Mouse (Mus musculus) embryonic facial prominence, embryonic 14.5 days (tissue): ENCODE data around the gene Pitpnm1. TPM values are rescaled to one million over a fixed set of nuclear protein-coding genes. Genes with fewer than 3 reads are reported as not detected.
A peak's percentile ranks its signal among the peaks of the same experiment; 100 is the strongest.

Source experiments
- ATAC-seq: fragments of 200-750 bp; cut with Nextera tagmentation; 2 replicates; pipeline ENCODE4 v1.8.0; 2017; ENCODE audit warnings: low read depth, moderate number of reproducible peaks, moderate TSS enrichment
- DNase-seq: peaks from one replicate; pipeline ENCODE4 v3.0.0-alpha.2; 2015; ENCODE audit warnings: low spot score
- H3K27ac ChIP-seq: fragments of 300-500 bp; sonication (generic); replicated peaks from 2 replicates; pipeline ENCODE4 v1.5.1; 2014; ENCODE audit warnings: low read depth, mild to moderate bottlenecking, low read length, moderate library complexity
- H3K27me3 ChIP-seq: fragments of 300-500 bp; sonication (generic); replicated peaks from 2 replicates; pipeline ENCODE4 v1.6.1; 2014; ENCODE audit warnings: low read length; ENCODE audit not compliant: control insufficient read depth, insufficient read depth
- H3K36me3 ChIP-seq: fragments of 300-500 bp; sonication (generic); 2 replicates; pipeline ENCODE4 v1.6.1; 2014; ENCODE audit warnings: low read length, mixed read lengths; ENCODE audit not compliant: control insufficient read depth, insufficient read depth
- H3K4me1 ChIP-seq: fragments of 300-500 bp; sonication (generic); 2 replicates; pipeline ENCODE4 v1.6.1; 2014; ENCODE audit warnings: antibody characterized with exemption, low read length; ENCODE audit not compliant: control insufficient read depth, insufficient read depth
- H3K4me2 ChIP-seq: fragments of 300-500 bp; sonication (generic); 2 replicates; pipeline ENCODE4 v1.6.1; 2014; ENCODE audit warnings: low read depth, mild to moderate bottlenecking, low read length, moderate library complexity, mixed read lengths
- H3K4me3 ChIP-seq: fragments of 300-500 bp; sonication (generic); 2 replicates; pipeline ENCODE4 v1.5.1; 2014; ENCODE audit warnings: low read depth, mild to moderate bottlenecking, low read length
- H3K9ac ChIP-seq: fragments of 300-500 bp; sonication (generic); 2 replicates; pipeline ENCODE4 v1.6.1; 2014; ENCODE audit warnings: low read depth, mild to moderate bottlenecking, low read length, moderate library complexity, mixed read lengths
- H3K9me3 ChIP-seq: fragments of 300-500 bp; sonication (generic); 2 replicates; pipeline ENCODE4 v1.6.1; 2016; ENCODE audit warnings: low read length; ENCODE audit not compliant: control insufficient read depth
- WGBS: fragments of 180-500 bp; shearing (Covaris S2); extraction: QIAGEN DNeasy Blood & Tissue Kit; methylation state at CpG from one replicate; pipeline ENCODE4 v1.1.7; 2014; 5-methylcytosine and 5-hydroxymethylcytosine counted together
- polyA plus RNA-seq: library from polyadenylated mRNA; unstranded; fragments of >200 nt; fragmentation: Nextera tagmentation; extraction: Ambion mirVana; gene quantifications from 2 replicates; pipeline ENCODE4 v1.2.1, GENCODE M21; 2014

The Pitpnm1 gene
- polyA plus RNA-seq, 1 experiment from 2014 or later: 5.6 TPM

DNA sequence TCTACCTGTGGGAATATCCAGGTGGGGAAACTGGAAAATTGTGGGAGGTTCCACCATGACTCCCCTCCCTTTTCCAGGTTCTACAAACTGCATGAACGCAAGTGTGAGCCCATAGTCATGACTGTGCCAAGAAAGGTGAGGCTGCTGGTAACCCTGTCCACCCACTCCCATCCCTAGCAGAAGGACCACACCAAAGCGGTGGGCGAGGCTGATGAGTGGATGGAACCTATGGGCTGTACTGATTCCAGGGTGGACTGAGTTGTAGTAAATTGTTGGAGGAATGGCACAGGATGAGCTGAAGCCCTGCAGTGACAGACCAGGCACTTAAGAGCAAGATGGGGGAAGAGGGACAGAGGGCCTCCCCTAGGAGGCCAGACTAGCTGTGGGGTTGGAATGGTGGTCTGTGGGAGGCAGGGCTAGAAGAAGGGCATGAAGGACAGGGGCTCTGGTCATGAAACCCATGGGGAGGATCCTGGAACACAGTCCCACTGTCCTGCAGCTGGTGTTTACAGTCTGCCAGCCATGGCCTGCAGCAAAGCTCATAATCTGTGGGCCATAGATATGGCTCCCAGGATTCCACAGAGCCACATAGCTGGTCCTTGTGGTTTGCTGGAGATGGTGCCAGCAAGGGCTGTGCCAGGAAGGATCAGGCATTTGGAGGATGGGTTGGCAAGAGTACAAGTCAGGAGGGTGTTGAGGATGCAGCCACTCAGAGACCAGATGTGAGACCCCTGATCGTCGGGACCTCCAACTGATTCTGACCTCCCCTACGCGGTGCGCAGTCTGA lies 52.8 kb downstream of the Pitpnm1 start:
- peaks cover 11% of the 10 kb centered on the region; the same call in 1 of the 2 replicates for H3K4me1 ChIP-seq
- H3K9ac ChIP-seq: no peak overlapping the region
- H3K4me3 ChIP-seq: no peak overlapping the region
- H3K27me3 ChIP-seq: no peaks in the 10 kb centered on the region
- peaks cover 58% of the 10 kb centered on the region for H3K36me3 ChIP-seq
- no peaks in the 10 kb centered on the region for H3K9me3 ChIP-seq
- no peak overlapping the region for H3K27ac ChIP-seq
- WGBS: 98% methylated on average over 8 of the region's 8 CpGs
- no peak overlapping the region for H3K4me2 ChIP-seq
- ATAC-seq (no peak), DNase-seq (no peak)

DNA sequence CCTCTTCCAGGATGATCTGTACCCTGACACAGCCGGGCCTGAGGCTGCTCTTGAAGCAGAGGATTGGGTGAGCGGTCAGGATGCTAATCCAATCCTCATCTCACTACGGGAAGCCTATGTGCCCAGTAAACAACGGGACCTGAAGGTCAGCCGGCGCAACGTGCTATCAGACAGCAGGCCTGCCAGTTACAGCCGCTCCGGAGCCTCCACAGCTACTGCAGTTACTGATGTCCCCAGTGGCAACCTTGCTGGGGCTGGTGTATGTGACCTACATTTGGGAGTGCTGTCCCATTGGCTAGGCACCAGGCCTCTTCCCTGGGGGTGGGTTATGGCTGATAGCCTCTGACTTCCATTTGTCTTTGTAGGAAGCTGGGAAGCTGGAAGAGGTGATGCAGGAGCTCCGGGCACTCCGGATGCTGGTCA lies 53.4 kb downstream of the Pitpnm1 start, which contains the start of gene Ptprcap:
Ptprcap (plus strand) TSS at position 373 of the 423 bp plus-strand sequence.
- no peak for DNase-seq
- Histone ChIP-seq H3K36me3 (peaks cover 64% of the 10 kb centered on the region), H3K27me3 (no peaks in the 10 kb centered on the region), H3K4me3 (no peak within 1 kb of the TSS), H3K9me3 (no peaks in the 10 kb centered on the region), H3K4me2 (no peak within 1 kb of the TSS), H3K9ac (no peak within 1 kb of the TSS), H3K4me1 (0 out of 2 replicates have a peak, but pooled peaks cover 5% of the 10 kb centered on the region), H3K27ac (no peak within 1 kb of the TSS)
- WGBS: 84% methylated on average over 10 of the region's 11 CpGs
- ATAC-seq: no peak

DNA sequence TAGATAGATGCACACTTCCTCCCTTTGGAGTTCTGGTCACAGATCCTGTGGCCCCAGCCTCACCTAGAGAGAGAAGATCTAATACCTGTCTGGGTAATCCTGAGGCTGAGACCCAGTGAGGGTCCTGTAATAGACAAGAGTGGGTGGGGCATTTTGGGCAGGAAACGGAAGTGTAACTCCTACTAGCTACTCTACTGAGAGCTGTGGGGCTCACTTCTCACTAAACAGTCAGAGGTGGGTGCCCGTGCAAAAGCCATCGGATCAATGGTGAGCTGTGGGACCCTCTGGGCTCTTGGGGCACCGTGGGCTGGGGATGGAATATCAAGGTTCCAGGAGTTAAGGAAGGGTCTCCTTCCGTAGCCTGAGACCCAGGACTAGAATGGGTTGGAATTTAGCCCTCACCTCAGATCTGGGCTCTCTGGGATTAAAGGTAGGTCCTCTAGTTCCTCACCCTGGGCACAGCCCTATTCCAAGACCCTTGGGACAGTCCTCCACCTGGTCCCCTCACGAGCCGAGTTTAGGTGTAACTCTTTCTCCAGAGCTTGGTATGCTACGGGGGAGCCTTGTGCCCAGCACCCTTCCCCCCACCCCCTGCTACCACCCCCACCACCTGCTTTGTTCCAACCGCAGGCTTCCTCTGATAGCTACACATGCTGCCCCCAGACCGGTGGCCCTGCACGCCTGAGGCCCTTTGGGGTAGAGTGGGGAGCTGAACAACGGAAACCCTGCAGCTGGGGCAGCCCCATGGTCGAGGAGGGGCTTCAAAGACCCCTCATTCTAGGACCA lies 54.8 kb downstream of the Pitpnm1 start:
- Histone ChIP-seq H3K4me2 (no peak overlapping the region), H3K27me3 (no peaks in the 10 kb centered on the region), H3K9ac (no peak overlapping the region), H3K36me3 (peaks cover 77% of the 10 kb centered on the region), H3K9me3 (no peaks in the 10 kb centered on the region), H3K27ac (no peak overlapping the region), H3K4me1 (no peaks in the 10 kb centered on the region), H3K4me3 (no peak overlapping the region)
- 77% methylated on average over 13 of the region's 13 CpGs for WGBS
- no peak for ATAC-seq
- no peak for DNase-seq

DNA sequence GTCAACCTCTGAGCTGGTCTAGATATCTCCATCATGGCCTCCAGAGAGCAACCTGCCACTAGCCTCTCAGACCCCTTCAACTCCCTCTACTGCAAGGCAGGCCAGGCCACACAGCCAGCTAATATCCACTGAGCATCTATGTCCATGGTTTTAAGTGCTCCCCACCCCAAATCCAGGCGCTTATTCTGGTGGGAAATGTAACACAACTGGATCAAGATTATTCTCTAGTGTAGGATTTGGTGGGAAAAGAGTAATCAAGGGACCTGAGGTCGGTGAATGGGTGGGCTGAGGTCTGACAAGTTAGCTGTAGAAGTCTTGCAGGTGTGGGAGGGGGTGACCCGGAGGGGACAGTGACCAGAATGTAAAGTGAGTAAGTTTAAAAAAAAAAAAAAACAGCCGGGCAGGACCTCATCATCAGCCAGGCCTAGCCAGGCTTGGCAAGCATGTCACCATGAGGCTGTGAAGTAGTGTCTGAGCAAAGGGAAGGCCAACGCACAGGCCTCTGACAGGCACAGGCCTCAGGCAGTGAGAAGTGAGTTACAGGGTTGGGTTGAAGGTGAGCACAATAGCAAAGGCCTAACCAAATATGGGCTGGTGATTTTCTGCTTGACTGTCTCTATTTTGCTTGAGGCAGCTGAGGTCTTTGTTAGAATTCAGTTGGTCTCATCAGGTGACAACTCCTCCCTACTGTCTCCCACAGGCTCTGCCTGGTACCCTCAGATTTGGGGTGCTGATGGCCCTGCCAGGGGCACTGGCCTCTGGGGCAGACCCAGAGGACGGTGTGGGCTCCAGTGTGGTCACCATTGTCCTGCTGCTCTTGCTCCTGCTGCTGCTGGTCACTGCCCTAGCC lies 55.6 kb downstream of the Pitpnm1 start:
- no peak overlapping the region for H3K9ac ChIP-seq
- H3K4me3 ChIP-seq: no peak overlapping the region
- no peaks in the 10 kb centered on the region for H3K9me3 ChIP-seq
- H3K4me2 ChIP-seq: no peak overlapping the region
- no peaks in the 10 kb centered on the region for H3K4me1 ChIP-seq
- DNase-seq (no peak), ATAC-seq (peak; percentile 37; the same call in 1 of the 2 replicates)
- H3K27me3 ChIP-seq: no peaks in the 10 kb centered on the region
- WGBS: 76% methylated on average over 6 of the region's 6 CpGs
- H3K36me3 ChIP-seq: peaks cover 76% of the 10 kb centered on the region
- H3K27ac ChIP-seq: no peak overlapping the region

DNA sequence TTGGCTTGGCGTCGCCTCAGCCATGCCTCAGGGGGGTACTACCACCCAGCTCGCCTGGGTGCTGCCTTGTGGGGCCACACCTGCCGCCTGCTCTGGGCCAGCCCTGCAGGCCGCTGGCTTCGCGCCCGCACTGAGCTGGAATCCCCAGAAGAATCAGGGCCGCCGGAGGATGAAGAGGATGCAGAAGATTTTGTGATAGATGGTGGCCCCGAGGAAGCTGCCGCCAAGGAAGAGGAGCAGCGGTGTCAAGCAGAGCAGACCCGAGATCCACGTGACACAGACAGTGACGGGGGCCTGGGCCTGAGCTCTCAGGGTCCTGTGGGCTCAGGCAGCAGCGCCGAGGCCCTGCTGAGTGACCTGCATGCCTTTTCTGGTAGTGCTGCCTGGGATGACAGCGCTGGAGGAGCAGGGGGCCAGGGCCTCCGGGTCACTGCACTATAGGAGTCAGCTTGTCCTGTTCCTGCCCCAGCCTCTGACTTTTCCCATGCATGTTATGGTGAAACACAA lies 56.3 kb downstream of the Pitpnm1 start:
- no peaks in the 10 kb centered on the region for H3K4me1 ChIP-seq
- H3K4me2 ChIP-seq: no peak overlapping the region
- no peak for ATAC-seq
- H3K4me3 ChIP-seq: no peak overlapping the region
- WGBS: 74% methylated on average over 20 of the region's 20 CpGs
- peaks cover 75% of the 10 kb centered on the region for H3K36me3 ChIP-seq
- DNase-seq: no peak
- H3K9ac ChIP-seq: no peak overlapping the region
- no peak overlapping the region for H3K27ac ChIP-seq
- no peaks in the 10 kb centered on the region for H3K9me3 ChIP-seq
- H3K27me3 ChIP-seq: no peaks in the 10 kb centered on the region

DNA sequence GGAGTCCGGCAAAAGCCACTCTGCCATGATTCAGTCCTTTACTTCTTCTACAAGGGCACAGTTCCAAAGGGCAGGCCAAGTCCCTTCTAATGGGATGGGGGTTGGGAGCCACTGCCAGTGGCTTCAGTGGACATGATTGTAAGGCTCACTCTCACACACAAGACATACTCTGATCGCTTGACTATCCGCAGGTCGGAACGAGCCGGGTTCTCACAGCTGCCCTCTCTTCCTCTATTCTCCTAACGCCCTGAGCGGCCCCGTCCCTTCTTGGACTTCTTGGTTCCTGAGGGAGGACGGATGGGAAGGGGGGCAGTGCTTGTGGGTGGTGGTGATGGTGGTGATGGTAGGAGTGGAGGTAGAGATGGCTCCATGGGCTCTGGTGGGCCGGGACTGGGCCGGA lies 57.0 kb downstream of the Pitpnm1 start:
- DNase-seq (no peak), ATAC-seq (no peak)
- Histone ChIP-seq H3K4me1 (no peaks in the 10 kb centered on the region), H3K4me3 (no peak overlapping the region), H3K27ac (no peak overlapping the region), H3K4me2 (no peak overlapping the region), H3K27me3 (no peaks in the 10 kb centered on the region), H3K36me3 (peaks cover 78% of the 10 kb centered on the region), H3K9ac (no peak overlapping the region), H3K9me3 (no peaks in the 10 kb centered on the region)
- 92% methylated on average over 12 of the region's 12 CpGs for WGBS

DNA sequence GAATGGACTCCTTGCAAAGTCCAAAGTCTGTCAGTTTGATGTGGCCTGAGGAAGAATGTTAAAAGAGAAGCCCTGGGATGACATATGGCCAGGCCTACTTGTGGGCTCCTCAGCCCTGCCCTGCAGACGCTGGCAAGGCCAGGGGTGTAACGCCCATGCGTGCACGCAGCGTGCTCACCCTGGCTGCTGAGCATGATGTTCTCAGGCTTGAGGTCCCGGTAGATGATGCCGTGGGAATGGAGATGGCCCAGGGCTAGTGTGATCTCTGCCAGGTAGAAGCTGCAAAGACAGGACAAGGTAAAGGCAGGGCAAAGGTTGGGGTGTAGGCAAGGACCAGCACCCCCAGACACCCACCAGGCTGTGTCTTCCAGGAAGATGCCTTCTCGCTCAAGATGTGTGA lies 59.3 kb downstream of the Pitpnm1 start:
- no peak for ATAC-seq
- H3K36me3 ChIP-seq: peaks cover 58% of the 10 kb centered on the region

More for the DNA sequence above, 59.3 kb downstream of the Pitpnm1 start:
- no peak for DNase-seq
- no peak overlapping the region for H3K4me2 ChIP-seq
- no peak overlapping the region for H3K9ac ChIP-seq
- no peaks in the 10 kb centered on the region for H3K9me3 ChIP-seq
- H3K4me1 ChIP-seq: peaks cover 10% of the 10 kb centered on the region; the same call in 1 of the 2 replicates
- H3K27ac ChIP-seq: no peak overlapping the region
- no peaks in the 10 kb centered on the region for H3K27me3 ChIP-seq
- WGBS: 96% methylated on average over 8 of the region's 8 CpGs
- H3K4me3 ChIP-seq: no peak overlapping the region
